Mouse (Mus musculus) left cerebral cortex, adult 2 months (tissue): ENCODE measurements around the gene Ormdl2. TPM values are rescaled to one million over a fixed set of nuclear protein-coding genes. Genes with fewer than 3 reads are reported as not detected.

Source experiments
- DNase-seq, 2 experiments: peaks; one replicate each; pipeline ENCODE4 v3.0.0; 2021 to 2022; ENCODE audit warnings: low spot score in 2 of 2, mixed read lengths in 1 of 2; ENCODE audit errors: extremely low spot score in 1 of 2
- H3K27ac ChIP-seq: fragments of 200-600 bp; 2 replicates; pipeline ENCODE4 v1.8.1; 2022
- H3K4me3 ChIP-seq: fragments of 200-600 bp; 2 replicates; pipeline ENCODE4 v1.8.1; 2022
- CTCF ChIP-seq: fragments of 200-600 bp; IDR thresholded peaks from 2 replicates; pipeline ENCODE4 v1.8.1; 2022; ENCODE audit warnings: antibody characterized with exemption, mild to moderate bottlenecking, moderate library complexity
- intact Hi-C: fragments of 180-260 bp; cut with DNase I; formaldehyde crosslinking; loops from one replicate; pipeline ENCODE4 v1.15.1; 2025
- long read RNA-seq, 2 experiments: library from polyadenylated mRNA; stranded (forward); transcript quantifications; one replicate each; pipeline ENCODE4 v2.0.0; 2021; ENCODE audit warnings: borderline mapping rate in 2 of 2
- total RNA-seq, 2 experiments: library from RNA; stranded (reverse); gene quantifications; 2 replicates each; pipeline ENCODE4 v1.2.3; 2021

Ormdl2 gene
- 1 to 10 TPM; 7.9 to 9.0 TPM for total RNA-seq
- long read RNA-seq, experiment 1, transcript Ormdl2-201 (4 exons, 1,573 nt): major isoform, 6 of 11 reads
- long read RNA-seq, experiment 1, partial matches to known transcripts: 0 of 11 reads
- long read RNA-seq, experiment 1, other reads (novel, unspliced or antisense): 2 of 11 reads
- long read RNA-seq, experiment 2, partial matches to known transcripts: 0 of 9 reads
- long read RNA-seq, experiment 2, other reads (novel, unspliced or antisense): 5 of 9 reads

DNA sequence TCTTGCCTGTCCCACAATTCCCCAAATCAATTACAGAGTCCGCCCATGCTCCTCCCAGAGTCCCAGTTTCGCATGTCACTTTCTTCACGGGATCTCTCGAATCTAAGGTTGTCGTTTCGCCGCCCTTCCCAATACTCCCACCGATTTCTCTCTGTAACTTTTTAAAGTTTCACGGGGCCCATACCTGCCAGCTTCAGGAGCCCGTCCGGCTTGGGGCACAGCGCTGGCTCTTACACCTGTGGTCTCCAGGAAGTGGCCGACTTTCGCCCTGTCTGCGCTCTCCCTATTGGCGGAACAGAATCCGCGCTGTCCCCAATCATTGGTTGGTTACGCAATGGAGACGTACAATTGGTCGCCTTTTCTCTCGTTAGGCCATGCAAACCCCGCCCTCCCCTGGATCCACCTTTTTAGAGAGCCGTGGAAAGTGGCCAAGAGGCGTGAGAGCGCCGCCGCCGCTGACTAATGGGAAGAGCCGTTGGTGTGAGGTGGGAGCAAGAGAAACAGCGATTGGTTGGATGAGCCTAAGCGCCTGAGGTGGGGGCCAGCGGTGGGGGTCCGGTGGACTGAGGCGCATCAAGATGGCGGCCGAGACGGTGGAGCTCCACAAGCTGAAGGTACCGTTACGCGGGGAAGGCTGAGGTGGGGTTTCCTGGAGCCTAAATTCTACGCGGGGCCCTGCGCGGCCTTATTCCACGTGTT is at the start of gene Ormdl2:
Gene Ormdl2 (minus strand): TSS at position 288 of the 699 bp plus-strand sequence.
- DNase-seq: peak; percentile 99
- H3K27ac ChIP-seq: peak within 1 kb of the TSS; percentile 85
- H3K4me3 ChIP-seq: peak within 1 kb of the TSS; percentile 88
- intact Hi-C loops: no loop called here
- TF ChIP-seq CTCF: no peak

DNA sequence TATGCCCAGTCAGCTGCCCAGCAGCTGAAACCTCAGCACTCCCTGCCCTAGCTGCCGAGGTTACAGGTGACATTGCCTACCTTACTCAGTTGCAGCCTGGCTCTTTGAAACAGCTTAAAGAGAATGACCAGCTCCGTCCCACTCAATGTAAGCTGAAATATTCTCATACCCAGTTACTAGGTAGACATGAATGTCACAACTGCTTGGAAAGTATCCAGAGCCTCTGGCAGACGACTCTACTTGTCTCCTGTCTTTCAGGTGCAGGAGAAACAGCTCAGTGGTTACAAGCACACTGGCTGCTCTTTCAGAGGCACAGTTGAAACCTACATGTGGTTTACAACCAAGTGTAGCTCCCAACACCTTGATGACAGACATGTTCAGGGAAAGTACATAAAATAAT is 48.9 kb upstream of the Ormdl2 start:
- intact Hi-C loops: no loop called here
- DNase-seq: no peak
- Histone ChIP-seq H3K27ac (no peak overlapping the region), H3K4me3 (no peak overlapping the region)
- TF ChIP-seq CTCF: no peak

DNA sequence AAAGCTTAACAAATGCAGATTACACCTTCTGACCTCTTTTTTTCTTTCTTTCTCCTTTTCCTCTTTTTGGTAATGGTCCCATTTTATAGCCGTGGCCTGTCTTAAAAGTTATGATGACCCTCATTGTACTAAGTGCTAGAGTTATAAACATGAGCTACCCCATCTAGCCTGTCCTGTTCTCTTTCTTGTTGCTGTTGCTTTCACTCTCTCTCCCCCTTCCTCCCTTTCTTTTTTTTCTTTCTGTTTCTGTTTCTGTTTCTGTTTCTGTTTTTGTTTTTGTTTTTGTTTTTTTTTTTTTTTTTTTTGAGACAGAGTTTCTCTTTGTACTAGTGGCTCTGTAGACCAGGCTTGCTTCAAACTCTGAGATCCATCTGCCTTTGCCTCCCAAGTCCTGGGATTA is 45.1 kb upstream of the Ormdl2 start:
- no peak for TF ChIP-seq CTCF
- intact Hi-C loops: no loop called here
- Histone ChIP-seq H3K4me3 (no peak overlapping the region), H3K27ac (no peak overlapping the region)
- no peak for DNase-seq

DNA sequence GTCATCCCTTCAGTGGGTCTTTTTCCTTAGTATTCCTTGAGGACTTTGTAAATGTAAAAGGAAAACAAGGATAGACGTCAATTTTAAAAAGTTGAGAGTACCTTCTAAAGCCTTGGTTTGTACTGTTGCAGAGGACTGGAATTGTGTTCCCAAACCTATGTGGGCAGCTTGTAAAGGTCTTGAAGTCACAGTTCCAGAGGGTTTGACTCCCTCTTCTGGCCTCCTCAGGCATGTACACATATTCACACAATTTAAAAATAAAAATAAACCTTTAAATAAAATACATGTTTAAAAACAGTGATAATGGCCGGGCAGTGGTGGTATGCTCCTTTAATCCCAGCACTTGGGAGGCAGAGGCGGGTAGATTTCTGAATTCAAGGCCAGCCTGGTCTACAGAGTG is 44.6 kb upstream of the Ormdl2 start:
- TF ChIP-seq CTCF: peak; percentile 40
- DNase-seq: no peak
- intact Hi-C loops: no loop called here
- H3K4me3 ChIP-seq: no peak overlapping the region
- H3K27ac ChIP-seq: no peak overlapping the region

DNA sequence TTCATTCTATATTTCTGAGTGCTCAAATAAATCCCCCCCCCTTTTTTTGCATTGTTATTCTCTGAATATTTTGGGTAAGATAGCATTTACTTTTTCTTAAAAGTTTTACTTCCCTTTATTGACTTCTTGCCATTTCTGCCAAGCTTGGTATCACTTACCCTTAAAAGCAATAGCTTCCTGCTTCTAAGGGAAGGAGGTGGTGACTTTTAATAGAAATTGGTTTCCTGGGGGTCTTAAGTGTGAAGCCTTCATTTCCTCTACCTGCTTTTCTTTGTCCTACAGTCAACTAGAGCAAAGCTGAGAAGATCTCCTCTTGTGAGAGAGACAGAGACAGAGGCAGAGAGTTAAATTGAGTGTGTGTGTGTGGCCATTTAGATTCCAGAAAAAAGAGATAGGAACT is 39.7 kb upstream of the Ormdl2 start:
- no peak for TF ChIP-seq CTCF
- Histone ChIP-seq H3K27ac (no peak overlapping the region), H3K4me3 (no peak overlapping the region)
- intact Hi-C loops: no loop called here
- no peak for DNase-seq

DNA sequence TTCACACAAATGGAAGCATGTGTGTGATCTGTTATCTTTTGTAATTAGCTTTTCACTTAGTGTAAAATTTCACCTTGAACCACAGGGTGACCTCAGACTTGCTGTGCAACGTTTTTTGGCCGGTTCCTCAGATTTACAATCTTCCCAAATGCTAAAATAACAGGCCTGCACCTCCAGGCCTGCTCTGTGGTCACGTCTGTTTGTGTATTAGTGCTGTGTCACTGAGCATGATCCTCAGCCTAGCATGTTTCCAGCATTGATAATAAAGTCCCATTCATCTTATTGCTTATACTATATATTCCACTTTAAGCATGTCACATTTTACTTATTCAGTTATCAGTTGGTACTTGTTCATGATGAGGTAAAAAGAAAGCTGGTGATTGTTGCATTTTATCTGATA is 28.9 kb upstream of the Ormdl2 start:
- TF ChIP-seq CTCF: no peak
- no peak overlapping the region for H3K4me3 ChIP-seq
- DNase-seq: no peak
- intact Hi-C loops: no loop called here
- no peak overlapping the region for H3K27ac ChIP-seq

DNA sequence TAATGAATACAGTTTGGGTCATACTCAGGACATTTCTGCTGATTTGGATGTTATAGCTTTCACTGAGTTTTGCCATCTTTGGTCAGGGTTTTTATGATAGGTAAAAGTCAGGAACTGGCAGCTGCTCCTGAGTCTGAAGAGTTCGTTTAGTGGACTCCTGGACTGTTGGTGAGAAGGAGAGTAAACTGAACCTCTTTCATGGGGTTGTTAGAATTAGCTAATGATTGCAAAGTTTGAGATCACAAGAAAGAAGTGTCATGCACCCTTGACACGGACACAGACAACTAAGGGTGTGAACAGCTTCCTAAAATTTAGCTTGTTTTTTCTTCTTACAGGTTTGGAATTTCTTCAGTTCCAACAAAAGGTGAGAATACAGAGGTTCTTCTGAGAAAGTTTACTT is 27.0 kb upstream of the Ormdl2 start:
- H3K4me3 ChIP-seq: no peak overlapping the region
- TF ChIP-seq CTCF: no peak
- intact Hi-C loops: loop anchor here (5.0 kb wide), 1 partner anchor 129 kb away; no protein-coding TSS in a partner anchor
- no peak overlapping the region for H3K27ac ChIP-seq
- no peak for DNase-seq

DNA sequence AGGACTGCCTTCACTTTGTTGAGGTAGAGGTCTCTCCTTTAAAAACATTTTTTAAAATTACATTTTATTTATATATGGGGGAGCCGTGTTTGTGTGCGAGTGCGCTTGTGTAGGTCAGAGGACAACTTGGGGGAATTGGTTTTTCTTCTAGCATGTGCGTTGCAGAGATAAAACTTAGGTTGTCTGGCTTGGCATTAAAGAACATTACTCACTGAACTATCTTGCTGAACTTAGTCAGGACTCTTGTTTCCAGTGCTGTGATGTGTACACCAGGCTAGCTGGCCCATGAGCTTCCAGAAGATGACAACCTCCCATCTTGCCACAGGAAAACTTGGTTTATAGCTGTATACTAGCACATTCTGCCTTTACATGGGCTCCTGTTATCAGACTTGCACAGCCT is 25.2 kb upstream of the Ormdl2 start:
- H3K4me3 ChIP-seq: no peak overlapping the region
- no peak overlapping the region for H3K27ac ChIP-seq
- no peak for DNase-seq
- intact Hi-C loops: loop anchor here (5.0 kb wide), 1 partner anchor 131 kb away; no protein-coding TSS in a partner anchor
- TF ChIP-seq CTCF: no peak

DNA sequence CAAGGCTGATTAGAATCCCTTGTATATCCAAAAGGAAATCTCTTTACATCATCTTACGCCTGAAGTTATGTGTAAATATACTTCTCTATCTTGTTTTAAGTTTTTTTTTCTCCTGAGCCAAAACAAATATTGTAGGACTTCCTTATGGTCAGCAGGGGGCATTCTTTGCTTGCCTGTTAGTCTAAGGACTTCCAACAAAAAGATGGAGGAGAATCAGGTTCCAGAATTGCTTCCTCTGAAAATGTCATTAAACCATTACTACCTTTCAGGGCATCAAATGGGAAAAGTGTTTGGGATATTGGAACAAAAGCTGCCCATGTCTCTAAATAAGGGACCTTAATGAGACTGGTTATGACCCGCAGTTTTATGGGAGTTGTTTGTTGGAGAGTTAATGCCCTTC is 24.1 kb upstream of the Ormdl2 start:
- H3K27ac ChIP-seq: no peak overlapping the region
- intact Hi-C loops: loop anchor here (1.0 to 5.0 kb wide), 2 partner anchors 50 to 132 kb away; no protein-coding TSS in a partner anchor
- TF ChIP-seq CTCF: peak; percentile 72

DNA sequence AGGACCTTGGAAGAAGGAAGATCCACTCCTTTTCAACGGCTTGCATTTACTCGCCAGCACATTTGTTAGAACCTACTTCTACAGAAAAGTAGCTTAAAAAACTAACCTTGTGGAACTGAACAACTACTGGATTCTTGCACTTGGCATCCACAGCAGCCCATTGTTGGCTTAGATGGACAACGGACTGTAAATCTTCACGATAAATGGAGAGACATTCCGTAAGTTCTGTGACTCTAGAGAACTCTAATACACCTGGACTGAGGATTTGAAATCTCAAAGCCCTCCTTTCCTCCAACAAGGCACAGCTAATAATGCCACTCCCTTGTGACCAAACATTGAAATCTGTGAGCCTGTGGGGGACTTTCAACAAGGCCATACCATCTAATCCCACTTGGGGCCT is 21.8 kb upstream of the Ormdl2 start:
- intact Hi-C loops: no loop called here
- DNase-seq: no peak
- Histone ChIP-seq H3K27ac (no peak overlapping the region), H3K4me3 (no peak overlapping the region)
- TF ChIP-seq CTCF: no peak

More for the DNA sequence above, 24.1 kb upstream of the Ormdl2 start:
- DNase-seq: no peak
- H3K4me3 ChIP-seq: no peak overlapping the region

DNA sequence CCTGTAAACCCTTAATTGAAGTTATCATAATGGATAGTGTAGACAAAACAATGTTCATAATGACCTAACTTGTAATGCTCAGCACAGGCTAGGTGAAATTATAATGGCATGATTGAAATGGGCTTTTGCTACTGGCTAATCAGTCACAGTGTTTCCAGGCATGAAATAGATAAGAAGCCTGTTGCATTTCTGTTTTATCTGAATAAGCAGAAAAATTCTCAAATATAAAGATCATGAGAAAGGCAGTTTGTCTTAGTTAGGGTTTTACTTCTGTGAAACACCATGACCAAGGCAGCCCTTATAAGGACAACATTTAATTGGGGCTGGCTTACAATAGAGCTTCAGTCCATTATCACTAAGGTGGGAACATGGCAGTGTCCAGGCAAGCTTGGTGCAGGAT is 19.2 kb upstream of the Ormdl2 start:
- no peak overlapping the region for H3K27ac ChIP-seq
- no peak overlapping the region for H3K4me3 ChIP-seq
- no peak for TF ChIP-seq CTCF
- intact Hi-C loops: no loop called here
- no peak for DNase-seq

DNA sequence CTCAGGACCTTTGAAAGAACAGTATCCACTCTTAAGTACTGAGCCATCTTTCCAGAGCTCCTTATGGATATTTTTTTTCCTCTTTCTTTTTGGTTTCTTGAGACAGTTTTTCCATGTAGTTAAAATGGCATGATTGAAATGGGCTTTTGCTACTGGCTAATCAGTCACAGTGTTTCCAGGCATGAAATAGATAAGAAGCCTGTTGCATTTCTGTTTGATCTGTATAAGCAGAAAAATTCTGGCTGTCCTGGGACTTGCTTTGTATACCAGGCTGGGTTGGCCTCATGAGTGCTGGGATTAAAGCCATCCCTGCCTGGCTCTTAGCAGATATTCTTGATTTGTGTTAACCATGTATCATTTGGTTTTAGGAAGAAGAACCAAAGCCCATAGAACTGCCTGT is 18.0 kb upstream of the Ormdl2 start:
- TF ChIP-seq CTCF: no peak
- no peak for DNase-seq
- no peak overlapping the region for H3K4me3 ChIP-seq
- no peak overlapping the region for H3K27ac ChIP-seq
- intact Hi-C loops: no loop called here

DNA sequence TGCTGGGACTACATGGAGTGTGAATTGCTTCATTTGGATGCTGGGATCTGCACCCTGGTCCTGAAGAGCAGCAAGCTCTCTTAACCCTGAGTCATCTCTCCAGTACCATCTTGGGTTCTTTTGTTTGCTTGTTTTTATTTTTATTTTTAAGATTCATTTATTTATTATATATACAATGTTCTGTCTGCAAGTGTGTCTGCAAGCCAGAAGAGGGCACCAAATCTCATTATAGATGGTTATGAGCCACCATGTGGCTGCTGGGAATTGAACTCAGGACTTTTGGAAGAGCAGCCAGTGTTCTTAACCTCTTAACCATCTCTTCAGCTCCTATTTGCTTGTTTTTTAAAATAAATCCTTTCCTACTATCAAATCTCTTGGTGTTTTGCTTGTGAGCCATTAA is 16.0 kb upstream of the Ormdl2 start:
- Histone ChIP-seq H3K4me3 (no peak overlapping the region), H3K27ac (no peak overlapping the region)
- DNase-seq: no peak
- peak; percentile 29 for TF ChIP-seq CTCF
- intact Hi-C loops: no loop called here
